Mouse (Mus musculus) MEL (cell line): ENCODE results near the gene Rnaset2b. TPM values are rescaled to one million over a fixed set of nuclear protein-coding genes. Genes with fewer than 3 reads are reported as not detected.
"Not testable (repeated sequence)": the region's sequence is repeated elsewhere in the genome, so short reads cannot be mapped to it uniquely, and the experiment has no call there.

Experiments
- DNase-seq: peaks from one replicate; pipeline ENCODE4 v3.0.0; 2011; ENCODE audit warnings: low read depth, low spot score
- H3K27ac ChIP-seq: 2 replicates; pipeline ENCODE4 v1.5.1; 2012; ENCODE audit warnings: low read depth, mild to moderate bottlenecking, control low read depth, low read length, moderate library complexity; ENCODE audit not compliant: control insufficient read depth
- H3K27me3 ChIP-seq, 2 experiments: fragments of 150-350 bp in 1 of 2; sonication (generic) in 1 of 2; 2 replicates each; pipeline ENCODE4 v1.6.1; 2012; ENCODE audit warnings: low read length in 2 of 2, mild to moderate bottlenecking in 2 of 2, improper control_type of control experiment in 1 of 2, moderate library complexity in 1 of 2; ENCODE audit not compliant: insufficient read depth in 2 of 2, control insufficient read depth in 1 of 2
- H3K36me3 ChIP-seq, 2 experiments: 2 replicates each; pipeline ENCODE4 v1.6.1; 2012 to 2014; ENCODE audit warnings: low read length in 2 of 2, improper control_type of control experiment in 1 of 2, inconsistent platforms in 1 of 2, mild to moderate bottlenecking in 1 of 2; ENCODE audit not compliant: insufficient read depth in 2 of 2, control insufficient read depth in 1 of 2
- H3K4me1 ChIP-seq, 2 experiments: fragments of 150-350 bp in 1 of 2; sonication (generic) in 1 of 2; 2 replicates each; pipeline ENCODE4 v1.6.1; 2012; ENCODE audit warnings: low read length in 2 of 2, improper control_type of control experiment in 1 of 2, mild to moderate bottlenecking in 1 of 2; ENCODE audit not compliant: insufficient read depth in 2 of 2, control insufficient read depth in 1 of 2
- H3K4me3 ChIP-seq, 2 experiments: fragments of 150-350 bp in 1 of 2; sonication (generic) in 1 of 2; 2 replicates each; pipeline ENCODE4 v1.5.1; 2012; ENCODE audit warnings: low read depth in 2 of 2, low read length in 2 of 2, mild to moderate bottlenecking in 2 of 2, moderate library complexity in 2 of 2, control low read depth in 1 of 2, improper control_type of control experiment in 1 of 2; ENCODE audit not compliant: control insufficient read depth in 1 of 2, insufficient read depth in 1 of 2
- H3K79me2 ChIP-seq: 2 replicates; pipeline ENCODE4 v1.6.1; 2012; ENCODE audit warnings: mild to moderate bottlenecking, low read length, moderate library complexity; ENCODE audit not compliant: control insufficient read depth, poor library complexity, insufficient read depth
- H3K9ac ChIP-seq: 2 replicates; pipeline ENCODE4 v1.6.1; 2012; ENCODE audit warnings: low read depth, mild to moderate bottlenecking, control low read depth, low read length, moderate library complexity; ENCODE audit not compliant: control insufficient read depth, poor library complexity, severe bottlenecking
- H3K9me3 ChIP-seq: fragments of 150-350 bp; sonication (generic); replicated peaks from 2 replicates; pipeline ENCODE4 v1.6.1; 2012; ENCODE audit warnings: mild to moderate bottlenecking, low read length, improper control_type of control experiment, moderate library complexity; ENCODE audit not compliant: insufficient read depth
- polyA plus RNA-seq, 2 experiments: library from polyadenylated mRNA; stranded (reverse) in 1 of 2; unstranded in 1 of 2; fragments of >175 nt in 1 of 2; fragments of >200 nt in 1 of 2; gene quantifications; 2 replicates each; pipeline versions ENCODE4 v1.2.1 to v1.2.4; 2012; ENCODE audit warnings: low replicate concordance in 2 of 2, low read depth in 1 of 2; ENCODE audit not compliant: insufficient read length in 2 of 2, insufficient read depth in 1 of 2, missing spikeins in 1 of 2
- total RNA-seq: library from RNA; depleted of rRNA; stranded (reverse); fragments of 300-350 nt; gene quantifications from 2 replicates; pipeline ENCODE4 v1.2.3, GENCODE M21; 2012

Gene Rnaset2b
- total and polyA plus RNA-seq, 3 experiments = 45.1 to 626 (median 205) TPM

DNA sequence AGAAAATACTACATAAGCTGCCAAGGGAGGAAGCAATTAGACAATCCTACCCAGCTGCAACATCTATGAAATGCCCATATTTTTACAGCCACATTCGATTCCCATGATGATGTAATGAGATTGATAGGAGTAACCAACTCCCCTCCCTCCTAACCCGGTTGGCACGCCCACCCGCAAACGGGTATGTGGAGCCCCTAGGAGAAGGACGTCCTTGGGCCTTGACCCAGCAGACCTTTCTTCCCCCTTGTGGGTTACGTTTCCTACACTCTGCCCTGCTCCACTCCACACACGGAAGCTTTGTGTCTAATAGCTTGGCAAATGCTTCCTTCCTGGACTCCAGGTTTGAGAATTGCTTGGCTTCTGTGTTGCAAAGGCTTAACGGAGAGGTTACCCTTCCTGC, 39.5 kb downstream of the Rnaset2b start:
- not testable (repeated sequence) for H3K4me1 ChIP-seq, H3K27me3 ChIP-seq

GRCm38 (mm10) chr17:7014190-7014589, 43.8 kb downstream of the Rnaset2b start:
- H3K4me3 ChIP-seq, H3K9ac ChIP-seq, H3K4me1 ChIP-seq, H3K27me3 ChIP-seq, DNase-seq, H3K36me3 ChIP-seq, H3K9me3 ChIP-seq, H3K79me2 ChIP-seq, H3K27ac ChIP-seq: not testable (repeated sequence)

More for the DNA sequence above, 39.5 kb downstream of the Rnaset2b start:
- H3K9ac ChIP-seq, H3K27ac ChIP-seq, H3K79me2 ChIP-seq, H3K9me3 ChIP-seq, DNase-seq, H3K4me3 ChIP-seq, H3K36me3 ChIP-seq: not testable (repeated sequence)

GRCm38 (mm10) chr17:7025257-7025656, 54.8 kb downstream of the Rnaset2b start, which contains the start of gene Gm1604a:
Gm1604a (plus strand) TSS chr17:7025568.
- not testable (repeated sequence) for H3K9me3 ChIP-seq, DNase-seq, H3K9ac ChIP-seq, H3K4me3 ChIP-seq, H3K27me3 ChIP-seq, H3K36me3 ChIP-seq, H3K4me1 ChIP-seq, H3K79me2 ChIP-seq, H3K27ac ChIP-seq

GRCm38 (mm10) chr17:7025764-7026346, 55.4 kb downstream of the Rnaset2b start:
- not testable (repeated sequence) for H3K4me3 ChIP-seq, H3K27me3 ChIP-seq, DNase-seq, H3K27ac ChIP-seq, H3K79me2 ChIP-seq, H3K36me3 ChIP-seq, H3K4me1 ChIP-seq, H3K9me3 ChIP-seq, H3K9ac ChIP-seq

GRCm38 (mm10) chr17:7030204-7030603, 59.8 kb downstream of the Rnaset2b start:
- not testable (repeated sequence) for H3K79me2 ChIP-seq

GRCm38 (mm10) chr17:7030622-7031174, 60.3 kb downstream of the Rnaset2b start:
- not testable (repeated sequence) for H3K4me1 ChIP-seq, H3K9me3 ChIP-seq, H3K27ac ChIP-seq, DNase-seq, H3K79me2 ChIP-seq, H3K36me3 ChIP-seq, H3K9ac ChIP-seq, H3K4me3 ChIP-seq, H3K27me3 ChIP-seq

More at GRCm38 (mm10) chr17:7030204-7030603, 59.8 kb downstream of the Rnaset2b start:
- not testable (repeated sequence) for H3K4me1 ChIP-seq, H3K27me3 ChIP-seq, H3K36me3 ChIP-seq, H3K27ac ChIP-seq, DNase-seq, H3K9ac ChIP-seq, H3K4me3 ChIP-seq, H3K9me3 ChIP-seq

DNA sequence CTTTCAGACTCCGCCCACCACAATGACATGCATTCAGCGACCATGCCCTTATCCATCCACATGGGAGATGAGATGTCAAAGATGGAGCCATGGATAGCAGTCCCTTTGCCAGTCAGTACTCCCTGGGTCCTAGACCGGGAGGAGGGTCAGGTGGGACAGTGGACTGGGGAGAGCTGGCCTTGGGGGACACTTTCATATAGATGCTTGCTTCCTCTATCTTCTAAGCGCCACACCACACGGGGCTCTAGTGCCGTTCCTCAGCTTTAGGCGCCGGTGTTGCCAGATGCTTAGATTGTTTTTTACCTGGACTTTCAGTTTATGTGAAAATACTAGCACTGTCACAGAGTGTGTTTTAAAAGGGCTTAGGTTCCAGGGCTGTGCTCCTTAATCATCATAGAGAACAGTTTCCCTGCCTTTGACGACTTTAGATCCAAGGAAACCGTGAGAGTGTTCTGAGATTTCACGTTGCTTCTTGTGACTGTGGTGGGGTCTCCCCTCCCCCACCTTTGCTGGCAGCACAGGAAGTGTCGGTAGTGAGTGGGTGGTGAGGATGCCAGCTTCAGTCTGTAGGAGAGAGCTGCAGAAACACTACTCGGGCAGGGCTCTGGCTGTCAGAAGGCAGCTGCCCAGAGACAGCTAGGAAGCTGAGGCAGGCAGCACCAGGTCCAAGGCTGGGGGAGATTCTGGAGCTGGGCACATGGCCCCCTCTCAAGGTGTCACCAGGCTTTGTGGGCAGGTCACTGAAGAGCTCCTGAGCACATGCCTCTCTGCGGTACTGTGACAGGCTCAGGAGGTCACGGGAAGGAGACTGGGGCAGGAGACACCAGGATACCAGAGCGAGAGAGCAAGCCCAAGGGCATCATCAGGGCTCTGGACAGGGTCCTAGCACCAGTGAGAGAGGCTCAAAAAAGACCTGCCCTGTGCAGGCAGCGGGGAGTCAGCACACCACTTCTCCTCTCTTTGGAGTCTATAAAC, 63.0 kb downstream of the Rnaset2b start:
- H3K36me3 ChIP-seq, H3K4me1 ChIP-seq: not testable (repeated sequence)

More for the DNA sequence above, 63.0 kb downstream of the Rnaset2b start:
- not testable (repeated sequence) for H3K9ac ChIP-seq, DNase-seq, H3K27ac ChIP-seq, H3K9me3 ChIP-seq, H3K4me3 ChIP-seq, H3K79me2 ChIP-seq, H3K27me3 ChIP-seq
